Mouse (Mus musculus) hindbrain, embryonic 15.5 days (tissue): ENCODE data around the gene Nol3. TPM values are rescaled to one million over a fixed set of nuclear protein-coding genes. Genes with fewer than 3 reads are reported as not detected.

Experiments
- ATAC-seq: fragments of 200-750 bp; cut with Nextera tagmentation; 2 replicates; pipeline ENCODE4 v1.8.0; 2017; ENCODE audit warnings: low read depth, moderate number of reproducible peaks, moderate TSS enrichment; ENCODE audit not compliant: low FRiP score
- H3K27ac ChIP-seq: fragments of 300-500 bp; sonication (generic); replicated peaks from 2 replicates; pipeline ENCODE4 v1.5.1; 2015; ENCODE audit warnings: mild to moderate bottlenecking, inconsistent platforms
- H3K27me3 ChIP-seq: fragments of 300-500 bp; sonication (generic); 2 replicates; pipeline ENCODE4 v1.6.1; 2015; ENCODE audit warnings: control low read depth, inconsistent platforms
- H3K36me3 ChIP-seq: fragments of 300-500 bp; sonication (generic); 2 replicates; pipeline ENCODE4 v1.6.1; 2015; ENCODE audit warnings: control low read depth, inconsistent platforms
- H3K4me1 ChIP-seq: fragments of 300-500 bp; sonication (generic); replicated peaks from 2 replicates; pipeline ENCODE4 v1.6.1; 2015; ENCODE audit warnings: control low read depth, inconsistent platforms
- H3K4me2 ChIP-seq: fragments of 300-500 bp; sonication (generic); 2 replicates; pipeline ENCODE4 v1.6.1; 2015; ENCODE audit warnings: moderate library complexity, mild to moderate bottlenecking, inconsistent platforms
- H3K4me3 ChIP-seq: fragments of 300-500 bp; sonication (generic); 2 replicates; pipeline ENCODE4 v1.5.1; 2015; ENCODE audit warnings: mild to moderate bottlenecking, inconsistent platforms
- H3K9ac ChIP-seq: fragments of 300-500 bp; sonication (generic); 2 replicates; pipeline ENCODE4 v1.6.1; 2015; ENCODE audit warnings: inconsistent platforms
- H3K9me3 ChIP-seq: fragments of 300-500 bp; sonication (generic); 2 replicates; pipeline ENCODE4 v1.6.1; 2016; ENCODE audit warnings: control low read depth, inconsistent platforms
- WGBS: fragments of 180-500 bp; shearing (Covaris S2); methylation state at CpG from one replicate; pipeline ENCODE4 v1.1.7; 2015; 5-methylcytosine and 5-hydroxymethylcytosine counted together
- polyA plus RNA-seq: library from polyadenylated mRNA; unstranded; fragments of >200 nt; fragmentation: Nextera tagmentation; extraction: Ambion mirVana; gene quantifications from 2 replicates; pipeline ENCODE4 v1.2.1, GENCODE M21; 2015

Gene Nol3
- polyA plus RNA-seq, 1 experiment from 2014 or later = 5.7 TPM

GRCm38 (mm10) chr8:105292471-105292870 lies 16.5 kb downstream of the Nol3 start:
- H3K36me3 ChIP-seq = no peaks in the 10 kb centered on the region
- no peak overlapping the region for H3K4me2 ChIP-seq
- H3K4me3 ChIP-seq = no peak overlapping the region
- H3K9ac ChIP-seq = no peak overlapping the region
- WGBS = 82% methylated on average over 7 of the region's 7 CpGs
- ATAC-seq = no peak
- no peak overlapping the region for H3K27ac ChIP-seq
- no peaks in the 10 kb centered on the region for H3K9me3 ChIP-seq
- H3K27me3 ChIP-seq = no peaks in the 10 kb centered on the region
- H3K4me1 ChIP-seq = peaks cover 31% of the 10 kb centered on the region

GRCm38 (mm10) chr8:105293405-105293804 lies 17.5 kb downstream of the Nol3 start:
- Histone ChIP-seq H3K36me3 (no peaks in the 10 kb centered on the region), H3K9me3 (no peaks in the 10 kb centered on the region), H3K27ac (no peak overlapping the region), H3K4me3 (no peak overlapping the region), H3K4me2 (no peak overlapping the region), H3K9ac (no peak overlapping the region), H3K27me3 (no peaks in the 10 kb centered on the region), H3K4me1 (peaks cover 26% of the 10 kb centered on the region)
- 64% methylated on average over 19 of the region's 19 CpGs for WGBS
- no peak for ATAC-seq

GRCm38 (mm10) chr8:105294776-105295175 lies 18.8 kb downstream of the Nol3 start:
- Histone ChIP-seq H3K36me3 (peaks cover 6% of the 10 kb centered on the region; the same call in 1 of the 2 replicates), H3K9ac (no peak overlapping the region), H3K9me3 (no peaks in the 10 kb centered on the region), H3K4me2 (0 out of 2 replicates have a peak overlapping the region, but pooled peaks have one; percentile 22), H3K4me3 (no peak overlapping the region), H3K27ac (no peak overlapping the region), H3K4me1 (peaks cover 35% of the 10 kb centered on the region), H3K27me3 (no peaks in the 10 kb centered on the region)
- no peak for ATAC-seq
- WGBS = 72% methylated on average over 9 of the region's 9 CpGs

- no peak for ATAC-seq
- no peaks in the 10 kb centered on the region for H3K27me3 ChIP-seq
- H3K4me2 ChIP-seq = 0 out of 2 replicates have a peak overlapping the region, but pooled peaks have one; percentile 22
- no peak overlapping the region for H3K27ac ChIP-seq
- peaks cover 35% of the 10 kb centered on the region for H3K4me1 ChIP-seq
- no peak overlapping the region for H3K9ac ChIP-seq
- no peaks in the 10 kb centered on the region for H3K9me3 ChIP-seq
- H3K4me3 ChIP-seq = no peak overlapping the region
- WGBS = 76% methylated on average over 11 of the region's 11 CpGs
- peaks cover 11% of the 10 kb centered on the region for H3K36me3 ChIP-seq
Measured at GRCm38 (mm10) chr8:105295256-105295655, 19.3 kb downstream of the Nol3 start.

GRCm38 (mm10) chr8:105295895-105296573 lies 20.1 kb downstream of the Nol3 start, which contains the start of gene Exoc3l:
Gene Exoc3l (minus strand): TSS chr8:105296101.
- H3K27ac ChIP-seq = peak within 1 kb of the TSS; percentile 73

GRCm38 (mm10) chr8:105297511-105298192 lies 21.7 kb downstream of the Nol3 start, which contains the start of gene E2f4:
Gene E2f4 (plus strand): TSS chr8:105297663.
- H3K27ac ChIP-seq = peak within 1 kb of the TSS; percentile 73
- no peaks in the 10 kb centered on the region for H3K9me3 ChIP-seq
- H3K4me2 ChIP-seq = peak within 1 kb of the TSS; percentile 95
- no peaks in the 10 kb centered on the region for H3K27me3 ChIP-seq
- H3K4me3 ChIP-seq = peak within 1 kb of the TSS; percentile 99
- under 1% methylated on average over 58 of the region's 58 CpGs for WGBS
- peak within 1 kb of the TSS; percentile 85 for H3K9ac ChIP-seq
- H3K36me3 ChIP-seq = peaks cover 34% of the 10 kb centered on the region
- H3K4me1 ChIP-seq = peaks cover 30% of the 10 kb centered on the region
- peak; percentile 88 for ATAC-seq

More at GRCm38 (mm10) chr8:105295895-105296573, 20.1 kb downstream of the Nol3 start, which contains the start of gene Exoc3l:
- no peak for ATAC-seq
- peak within 1 kb of the TSS; percentile 95 for H3K4me2 ChIP-seq
- H3K4me3 ChIP-seq = peak within 1 kb of the TSS; percentile 99; the same call in 1 of the 2 replicates
- H3K4me1 ChIP-seq = peaks cover 30% of the 10 kb centered on the region
- H3K36me3 ChIP-seq = peaks cover 19% of the 10 kb centered on the region
- H3K27me3 ChIP-seq = no peaks in the 10 kb centered on the region
- H3K9ac ChIP-seq = no peak within 1 kb of the TSS
- H3K9me3 ChIP-seq = no peaks in the 10 kb centered on the region
- 65% methylated on average over 11 of the region's 11 CpGs for WGBS

- Histone ChIP-seq H3K36me3 (peaks cover 43% of the 10 kb centered on the region), H3K27me3 (no peaks in the 10 kb centered on the region), H3K9me3 (no peaks in the 10 kb centered on the region), H3K4me3 (peak overlapping the region; percentile 99), H3K9ac (peak overlapping the region; percentile 85), H3K4me1 (peaks cover 30% of the 10 kb centered on the region), H3K27ac (peak overlapping the region; percentile 73; the same call in 1 of the 2 replicates), H3K4me2 (peak overlapping the region; percentile 95)
- ATAC-seq = no peak
- WGBS = 70% methylated on average over 18 of the region's 18 CpGs
Measured at GRCm38 (mm10) chr8:105298351-105299252, 22.7 kb downstream of the Nol3 start.

GRCm38 (mm10) chr8:105299962-105300361 lies 24.0 kb downstream of the Nol3 start:
- Histone ChIP-seq H3K4me2 (no peak overlapping the region), H3K4me1 (peaks cover 32% of the 10 kb centered on the region), H3K27me3 (no peaks in the 10 kb centered on the region), H3K9me3 (no peaks in the 10 kb centered on the region), H3K4me3 (no peak overlapping the region), H3K36me3 (peaks cover 51% of the 10 kb centered on the region), H3K9ac (no peak overlapping the region), H3K27ac (no peak overlapping the region)
- 97% methylated on average over 8 of the region's 8 CpGs for WGBS
- ATAC-seq = no peak

GRCm38 (mm10) chr8:105303396-105303795 lies 27.5 kb downstream of the Nol3 start:
- H3K4me2 ChIP-seq = no peak overlapping the region
- peaks cover 59% of the 10 kb centered on the region for H3K36me3 ChIP-seq
- ATAC-seq = no peak
- WGBS = 87% methylated on average over 8 of the region's 8 CpGs
- peaks cover 34% of the 10 kb centered on the region for H3K4me1 ChIP-seq
- H3K9ac ChIP-seq = no peak overlapping the region
- no peaks in the 10 kb centered on the region for H3K9me3 ChIP-seq
- H3K4me3 ChIP-seq = no peak overlapping the region
- no peaks in the 10 kb centered on the region for H3K27me3 ChIP-seq
- H3K27ac ChIP-seq = no peak overlapping the region

GRCm38 (mm10) chr8:105303874-105304273 lies 27.9 kb downstream of the Nol3 start:
- Histone ChIP-seq H3K9me3 (no peaks in the 10 kb centered on the region), H3K4me3 (no peak overlapping the region), H3K27ac (no peak overlapping the region), H3K4me1 (peaks cover 29% of the 10 kb centered on the region), H3K27me3 (no peaks in the 10 kb centered on the region), H3K4me2 (no peak overlapping the region), H3K9ac (no peak overlapping the region), H3K36me3 (peaks cover 61% of the 10 kb centered on the region)
- ATAC-seq = no peak
- WGBS = 84% methylated on average over 9 of the region's 9 CpGs

- H3K9ac ChIP-seq = no peak overlapping the region
- peaks cover 23% of the 10 kb centered on the region for H3K4me1 ChIP-seq
- ATAC-seq = 0 out of 2 replicates have a peak, but pooled peaks have one; percentile 1
- no peak overlapping the region for H3K4me2 ChIP-seq
- 70% methylated on average over 9 of the region's 9 CpGs for WGBS
- no peaks in the 10 kb centered on the region for H3K27me3 ChIP-seq
- no peaks in the 10 kb centered on the region for H3K9me3 ChIP-seq
- no peak overlapping the region for H3K4me3 ChIP-seq
- H3K27ac ChIP-seq = no peak overlapping the region
- peaks cover 62% of the 10 kb centered on the region for H3K36me3 ChIP-seq
Measured at GRCm38 (mm10) chr8:105304325-105305210, 28.6 kb downstream of the Nol3 start.
